Mouse (Mus musculus) limb, embryonic 14.5 days (tissue): ENCODE measurements around the gene Mapk1ip1l. TPM values are rescaled to one million over a fixed set of nuclear protein-coding genes. Genes with fewer than 3 reads are reported as not detected.
"Not testable (repeated sequence)": the region's sequence is repeated elsewhere in the genome, so short reads cannot be mapped to it uniquely, and the experiment has no call there.

Experiments used
- ATAC-seq: fragments of 200-750 bp; cut with Nextera tagmentation; 2 replicates; pipeline ENCODE4 v1.8.0; 2017; ENCODE audit warnings: low read depth, moderate number of reproducible peaks, moderate TSS enrichment; ENCODE audit not compliant: low FRiP score
- DNase-seq: peaks from one replicate; pipeline ENCODE4 v3.0.0-alpha.2; 2015; ENCODE audit warnings: low spot score
- H3K27ac ChIP-seq: fragments of 300-500 bp; sonication (generic); replicated peaks from 2 replicates; pipeline ENCODE4 v1.5.1; 2014; ENCODE audit warnings: low read depth, mild to moderate bottlenecking, low read length, moderate library complexity, mixed read lengths
- H3K27me3 ChIP-seq: fragments of 300-500 bp; sonication (generic); 2 replicates; pipeline ENCODE4 v1.6.1; 2014; ENCODE audit warnings: low read length, mixed read lengths; ENCODE audit not compliant: control insufficient read depth, insufficient read depth
- H3K36me3 ChIP-seq: fragments of 300-500 bp; sonication (generic); 2 replicates; pipeline ENCODE4 v1.6.1; 2014; ENCODE audit warnings: mild to moderate bottlenecking, low read length, moderate library complexity, mixed read lengths; ENCODE audit not compliant: control insufficient read depth, insufficient read depth
- H3K4me1 ChIP-seq: fragments of 300-500 bp; sonication (generic); 2 replicates; pipeline ENCODE4 v1.6.1; 2014; ENCODE audit warnings: antibody characterized with exemption, low read length, mixed read lengths; ENCODE audit not compliant: control insufficient read depth, insufficient read depth
- H3K4me2 ChIP-seq: fragments of 300-500 bp; sonication (generic); replicated peaks from 2 replicates; pipeline ENCODE4 v1.6.1; 2014; ENCODE audit warnings: low read depth, mild to moderate bottlenecking, low read length, moderate library complexity; ENCODE audit not compliant: severe bottlenecking
- H3K4me3 ChIP-seq: fragments of 300-500 bp; sonication (generic); replicated peaks from 2 replicates; pipeline ENCODE4 v1.5.1; 2014; ENCODE audit warnings: low read length
- H3K9ac ChIP-seq: fragments of 300-500 bp; sonication (generic); 2 replicates; pipeline ENCODE4 v1.6.1; 2014; ENCODE audit warnings: mild to moderate bottlenecking, low read depth, low read length, moderate library complexity; ENCODE audit not compliant: severe bottlenecking
- H3K9me3 ChIP-seq: fragments of 300-500 bp; sonication (generic); 2 replicates; pipeline ENCODE4 v1.6.1; 2016; ENCODE audit warnings: low read length; ENCODE audit not compliant: control insufficient read depth
- POLR2A ChIP-seq: fragments of 200-500 bp; IDR thresholded peaks from 2 replicates; pipeline ENCODE4 v1.8.0; 2012; ENCODE audit warnings: inconsistent platforms, mild to moderate bottlenecking, moderate library complexity, borderline replicate concordance; ENCODE audit not compliant: insufficient read depth, insufficient read length; ENCODE audit errors: extremely low read depth
- WGBS: fragments of 180-500 bp; shearing (Covaris S2); extraction: QIAGEN DNeasy Blood & Tissue Kit; methylation state at CpG from one replicate; pipeline ENCODE4 v1.1.7; 2014; 5-methylcytosine and 5-hydroxymethylcytosine counted together
- polyA plus RNA-seq, 2 experiments: library from polyadenylated mRNA; depleted of rRNA in 1 of 2; stranded (reverse) in 1 of 2; unstranded in 1 of 2; fragments of >200 nt; fragmentation: Nextera tagmentation in 1 of 2; extraction: Ambion mirVana in 1 of 2; gene quantifications; 2 replicates each; pipeline versions ENCODE4 v1.2.1 to v1.2.3; 2012 to 2014

Mapk1ip1l gene
- polyA plus RNA-seq, 2 experiments = 62.6 to 74.6 TPM

DNA sequence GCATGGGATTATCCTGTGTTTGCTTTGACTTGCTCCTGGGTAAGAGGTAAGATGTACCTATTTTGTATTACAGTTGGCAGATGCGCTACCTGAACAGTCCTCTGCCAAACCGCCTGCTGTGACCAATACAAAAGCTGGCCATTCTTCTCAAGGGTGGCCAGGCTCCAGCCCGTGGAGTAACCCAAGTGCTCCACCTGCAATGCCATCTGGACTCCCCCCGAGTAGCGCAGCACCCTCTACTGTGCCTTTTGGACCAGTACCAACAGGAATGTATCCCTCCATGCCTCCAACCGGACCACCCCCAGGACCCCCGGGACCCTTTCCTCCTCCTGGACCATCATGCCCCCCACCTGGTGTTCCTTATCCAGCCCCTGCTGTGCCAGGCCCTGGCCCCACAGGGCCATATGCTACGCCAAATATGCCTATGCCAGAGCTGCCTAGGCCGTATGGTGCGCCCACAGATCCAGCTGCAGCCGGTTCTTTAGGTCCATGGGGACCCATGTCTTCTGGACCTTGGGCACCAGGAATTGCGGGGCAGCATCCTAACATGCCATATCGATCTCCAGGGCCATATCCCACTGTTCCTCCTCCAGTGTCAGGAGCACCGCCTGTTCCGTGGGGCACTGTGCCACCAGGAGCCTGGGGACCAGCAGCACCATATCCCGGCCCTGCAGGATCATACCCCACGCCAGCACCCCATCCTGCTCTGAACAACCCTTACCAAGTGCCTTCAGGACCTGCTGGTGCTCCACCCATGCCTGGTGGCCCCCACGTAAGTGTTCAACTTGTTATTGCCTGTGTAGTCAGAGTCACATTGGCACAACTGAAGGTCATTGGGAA is 12.5 kb downstream of the Mapk1ip1l start:
- H3K36me3 ChIP-seq = peaks cover 66% of the 10 kb centered on the region
- DNase-seq = no peak

DNA sequence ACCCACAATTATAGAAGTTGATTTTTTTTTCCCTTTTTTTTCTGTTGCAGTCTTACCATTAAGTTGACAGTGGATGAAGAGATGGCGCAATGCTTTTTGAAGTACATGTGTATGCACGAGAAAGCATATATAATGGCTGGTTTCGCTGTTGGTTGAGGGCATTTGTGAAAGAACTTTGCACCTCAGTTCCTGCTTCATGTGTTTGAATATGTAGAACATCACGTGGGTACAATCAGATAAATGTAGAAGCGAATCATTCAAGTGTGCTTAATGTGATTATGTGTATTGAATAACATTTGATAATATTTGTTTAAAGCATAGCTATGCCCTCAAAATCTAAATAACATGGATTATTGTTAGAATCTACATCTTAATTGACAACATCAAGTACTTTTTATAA is 21.3 kb downstream of the Mapk1ip1l start:
- H3K9ac ChIP-seq = no peak overlapping the region
- no peak overlapping the region for H3K27ac ChIP-seq
- H3K27me3 ChIP-seq = no peaks in the 10 kb centered on the region
- H3K36me3 ChIP-seq = peaks cover 43% of the 10 kb centered on the region
- H3K4me2 ChIP-seq = no peak overlapping the region
- H3K4me3 ChIP-seq = no peak overlapping the region
- H3K4me1 ChIP-seq = no peaks in the 10 kb centered on the region
- no peaks in the 10 kb centered on the region for H3K9me3 ChIP-seq
- 96% methylated on average over 5 of the region's 5 CpGs for WGBS
- ATAC-seq (no peak), DNase-seq (no peak)
- TF ChIP-seq POLR2A = no peak

More for the DNA sequence above, 12.5 kb downstream of the Mapk1ip1l start:
- no peak overlapping the region for H3K4me2 ChIP-seq
- 93% methylated on average over 18 of the region's 18 CpGs for WGBS
- no peak overlapping the region for H3K9ac ChIP-seq
- H3K4me3 ChIP-seq = no peak overlapping the region
- no peak for ATAC-seq
- TF ChIP-seq POLR2A = no peak
- no peaks in the 10 kb centered on the region for H3K27me3 ChIP-seq
- no peaks in the 10 kb centered on the region for H3K9me3 ChIP-seq
- no peak overlapping the region for H3K27ac ChIP-seq
- no peaks in the 10 kb centered on the region for H3K4me1 ChIP-seq

DNA sequence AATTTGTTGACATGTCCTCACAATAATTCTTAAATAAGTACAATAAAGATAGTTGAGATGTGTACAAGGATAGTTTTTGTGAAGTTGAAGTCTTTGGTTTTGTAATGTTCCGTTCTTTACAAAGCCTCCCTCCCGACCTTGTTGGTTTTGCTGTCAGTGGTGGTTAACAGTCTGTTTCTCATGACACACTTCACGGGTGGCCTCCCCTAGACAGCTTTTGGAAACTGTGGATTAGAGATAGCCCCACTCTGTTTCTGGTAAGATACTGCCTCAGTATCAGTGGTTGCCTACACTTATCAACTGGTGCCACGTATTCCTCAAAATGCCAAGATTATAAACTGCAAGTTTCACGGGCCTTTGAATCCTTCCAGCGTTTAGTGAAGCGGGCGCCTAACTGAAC is 23.5 kb downstream of the Mapk1ip1l start:
- not testable (repeated sequence) for H3K9ac ChIP-seq, H3K27ac ChIP-seq, H3K4me1 ChIP-seq, H3K27me3 ChIP-seq, H3K9me3 ChIP-seq, DNase-seq, ATAC-seq, H3K4me3 ChIP-seq, H3K4me2 ChIP-seq
- H3K36me3 ChIP-seq = peaks cover 28% of the 10 kb centered on the region
- WGBS = 96% methylated on average over 3 of the region's 8 CpGs

DNA sequence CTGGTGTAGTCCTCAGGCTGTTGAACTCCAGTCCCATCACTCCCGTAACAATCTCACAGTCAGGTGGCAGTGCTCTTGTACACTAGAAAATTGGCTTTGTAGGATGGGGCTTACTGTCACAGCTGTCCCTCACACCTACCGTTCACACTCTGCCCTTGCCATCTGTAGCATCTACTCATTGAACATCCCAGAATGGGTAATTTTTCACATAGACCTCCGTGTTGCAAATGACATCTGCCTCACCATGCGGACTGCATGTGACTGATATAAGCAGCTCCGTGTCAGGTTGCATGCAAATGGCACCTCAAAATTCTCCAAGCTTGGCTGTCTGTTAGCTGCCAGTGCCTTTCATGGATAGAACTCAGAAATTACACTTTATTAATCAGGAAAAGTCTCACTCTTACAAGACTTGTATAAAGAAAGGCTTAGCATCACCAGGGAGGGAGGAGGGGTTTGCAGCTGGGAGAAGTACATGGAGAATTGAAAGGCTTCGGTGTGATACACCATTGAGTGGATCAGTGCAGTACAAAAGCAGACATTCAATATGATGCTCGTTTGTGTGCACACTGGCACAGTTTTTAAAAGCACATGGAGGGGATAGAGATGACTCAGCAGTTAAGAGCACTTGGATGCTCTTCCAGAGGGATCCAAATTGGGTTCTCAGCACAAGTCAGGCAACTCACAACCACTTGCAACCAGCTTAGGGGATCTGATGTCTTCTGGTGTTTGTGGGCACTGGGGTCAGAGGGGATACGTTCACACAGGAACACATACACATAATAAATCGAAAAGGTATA is 28.1 kb downstream of the Mapk1ip1l start:
- Histone ChIP-seq H3K4me3 (no peak overlapping the region), H3K36me3 (peaks cover 6% of the 10 kb centered on the region), H3K4me2 (no peak overlapping the region), H3K9me3 (no peaks in the 10 kb centered on the region), H3K9ac (no peak overlapping the region), H3K27me3 (no peaks in the 10 kb centered on the region), H3K27ac (no peak overlapping the region), H3K4me1 (no peaks in the 10 kb centered on the region)
- DNase-seq = no peak
- WGBS = 80% methylated on average over 9 of the region's 9 CpGs
- TF ChIP-seq POLR2A = no peak
- ATAC-seq = no peak

DNA sequence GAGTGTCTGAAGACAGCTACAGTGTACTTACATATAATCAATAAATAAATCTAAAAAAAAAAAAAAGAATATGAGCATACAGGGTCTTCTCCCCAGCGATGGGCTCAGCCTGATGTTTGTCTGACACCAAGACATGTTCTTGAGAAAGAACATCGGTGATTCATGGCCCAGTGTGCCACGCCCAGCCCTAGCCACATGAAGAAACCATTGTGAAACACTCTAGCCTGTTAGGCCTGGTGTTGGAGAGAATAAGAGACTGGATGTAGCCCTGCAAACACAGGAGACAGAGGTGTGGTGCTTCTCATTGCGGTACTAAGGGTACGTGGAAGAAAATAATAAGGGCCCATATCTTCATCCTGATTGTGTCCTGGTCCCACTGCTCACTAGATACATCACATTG is 29.3 kb downstream of the Mapk1ip1l start:
- no peak overlapping the region for H3K4me3 ChIP-seq
- DNase-seq = no peak
- H3K27ac ChIP-seq = no peak overlapping the region
- H3K36me3 ChIP-seq = peaks cover 6% of the 10 kb centered on the region
- H3K4me2 ChIP-seq = no peak overlapping the region
- WGBS = 95% methylated on average over 5 of the region's 5 CpGs
- no peak for ATAC-seq
- no peak for TF ChIP-seq POLR2A
- H3K27me3 ChIP-seq = no peaks in the 10 kb centered on the region
- H3K9me3 ChIP-seq = no peaks in the 10 kb centered on the region
- H3K4me1 ChIP-seq = no peaks in the 10 kb centered on the region
- no peak overlapping the region for H3K9ac ChIP-seq
